Mouse (Mus musculus) kidney, adult 2 months (tissue): Measurements from ENCODE around the gene Ptpdc1. TPM values are rescaled to one million over a fixed set of nuclear protein-coding genes. Genes with fewer than 3 reads are reported as not detected.

Source experiments
- DNase-seq: peaks from one replicate; pipeline ENCODE4 v3.0.0; 2021
- H3K27ac ChIP-seq: fragments of 200-500 bp; 2 replicates; pipeline ENCODE4 v1.5.1; 2012; ENCODE audit warnings: low read depth, low read length, control low read depth, inconsistent platforms; ENCODE audit not compliant: insufficient read depth
- H3K27me3 ChIP-seq: fragments of 200-500 bp; replicated peaks from 2 replicates; pipeline ENCODE4 v1.6.1; 2012; ENCODE audit warnings: mild to moderate bottlenecking, moderate library complexity, low read length, inconsistent platforms; ENCODE audit not compliant: control insufficient read depth, insufficient read depth
- H3K36me3 ChIP-seq: fragments of 200-500 bp; 2 replicates; pipeline ENCODE4 v1.6.1; 2012; ENCODE audit warnings: mild to moderate bottlenecking, moderate library complexity, low read length, inconsistent platforms; ENCODE audit not compliant: control insufficient read depth, insufficient read depth
- H3K4me1 ChIP-seq: fragments of 200-500 bp; 2 replicates; pipeline ENCODE4 v1.6.1; 2011; ENCODE audit warnings: low read length; ENCODE audit not compliant: control insufficient read depth, insufficient read depth
- H3K4me3 ChIP-seq: fragments of 200-500 bp; 2 replicates; pipeline ENCODE4 v1.5.1; 2011; ENCODE audit warnings: mild to moderate bottlenecking, low read depth, low read length, control low read depth; ENCODE audit not compliant: insufficient read depth
- CTCF ChIP-seq: fragments of 200-500 bp; conservative IDR thresholded peaks from 2 replicates; pipeline ENCODE4 v1.5.1; 2011; ENCODE audit warnings: low read depth, mild to moderate bottlenecking, control low read depth, low read length, moderate library complexity, mixed read lengths; ENCODE audit not compliant: insufficient read depth, insufficient read length
- POLR2A ChIP-seq: fragments of 200-500 bp; IDR thresholded peaks from one replicate; pipeline ENCODE4 v1.6.1; 2011; ENCODE audit warnings: low read depth, low read length, control low read depth
- WGBS: fragments of 180-500 bp; shearing (Covaris S2); methylation state at CpG from one replicate; pipeline ENCODE4 v1.1.7; 2018; 5-methylcytosine and 5-hydroxymethylcytosine counted together
- polyA plus RNA-seq: library from polyadenylated mRNA; depleted of rRNA; stranded (reverse); fragments of >200 nt; gene quantifications from 2 replicates; pipeline ENCODE4 v1.2.3, GENCODE M21; 2012

Ptpdc1 gene
- polyA plus RNA-seq, 1 experiment: 8.5 TPM

DNA sequence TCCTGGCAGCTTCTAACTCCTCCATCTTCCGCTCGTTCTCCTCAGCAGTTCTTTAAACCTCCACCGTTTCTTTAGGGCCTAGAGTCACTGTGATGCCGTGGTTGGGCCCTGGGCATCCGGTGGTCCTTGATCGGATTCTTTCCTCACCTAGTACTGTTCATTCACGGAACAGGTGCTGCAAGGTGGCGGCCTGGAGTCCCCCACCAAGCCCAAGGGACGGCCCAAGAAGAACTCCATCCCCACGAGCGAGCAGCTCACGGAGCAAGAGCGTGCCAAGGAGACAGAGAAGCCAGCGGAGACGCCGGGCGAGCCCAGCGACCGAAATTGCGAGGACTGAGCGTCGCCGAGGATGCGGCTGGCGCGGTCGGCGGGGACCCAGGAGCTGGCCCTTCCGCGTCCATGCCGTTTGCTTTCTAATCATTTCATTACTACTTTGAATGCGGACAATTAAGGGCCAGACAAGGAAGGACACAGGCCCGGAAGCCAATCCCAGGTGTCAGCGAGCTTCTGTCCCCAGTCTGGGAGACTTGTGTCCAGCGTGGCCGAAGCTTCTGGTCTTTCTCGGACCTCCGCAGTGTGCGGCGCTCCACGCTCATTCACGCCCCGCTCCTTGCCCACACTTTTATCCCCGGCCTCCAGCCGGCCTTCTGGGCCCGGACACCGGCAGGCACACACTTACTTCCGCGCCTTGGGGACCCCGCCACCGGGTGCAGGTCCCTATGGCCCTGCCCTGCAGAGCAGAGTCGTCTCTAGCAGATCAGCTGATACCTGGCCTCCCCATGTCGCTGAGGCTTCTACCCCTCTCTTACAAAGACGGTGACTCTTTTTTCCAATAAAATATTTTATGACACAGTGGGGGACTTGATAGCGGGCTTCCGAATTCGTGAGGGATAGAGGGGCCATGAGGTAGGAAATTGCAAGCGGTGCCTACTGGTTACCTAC is 40.5 kb upstream of the Ptpdc1 start:
- Histone ChIP-seq H3K27me3 (peaks cover 24% of the 10 kb centered on the region), H3K4me3 (no peak overlapping the region), H3K36me3 (no peaks in the 10 kb centered on the region), H3K27ac (no peak overlapping the region), H3K4me1 (peaks cover 5% of the 10 kb centered on the region; the same call in 1 of the 2 replicates)
- no peak for DNase-seq
- no peak for TF ChIP-seq POLR2A
- no peak for TF ChIP-seq CTCF
- 4% methylated on average over 58 of the region's 58 CpGs for WGBS

DNA sequence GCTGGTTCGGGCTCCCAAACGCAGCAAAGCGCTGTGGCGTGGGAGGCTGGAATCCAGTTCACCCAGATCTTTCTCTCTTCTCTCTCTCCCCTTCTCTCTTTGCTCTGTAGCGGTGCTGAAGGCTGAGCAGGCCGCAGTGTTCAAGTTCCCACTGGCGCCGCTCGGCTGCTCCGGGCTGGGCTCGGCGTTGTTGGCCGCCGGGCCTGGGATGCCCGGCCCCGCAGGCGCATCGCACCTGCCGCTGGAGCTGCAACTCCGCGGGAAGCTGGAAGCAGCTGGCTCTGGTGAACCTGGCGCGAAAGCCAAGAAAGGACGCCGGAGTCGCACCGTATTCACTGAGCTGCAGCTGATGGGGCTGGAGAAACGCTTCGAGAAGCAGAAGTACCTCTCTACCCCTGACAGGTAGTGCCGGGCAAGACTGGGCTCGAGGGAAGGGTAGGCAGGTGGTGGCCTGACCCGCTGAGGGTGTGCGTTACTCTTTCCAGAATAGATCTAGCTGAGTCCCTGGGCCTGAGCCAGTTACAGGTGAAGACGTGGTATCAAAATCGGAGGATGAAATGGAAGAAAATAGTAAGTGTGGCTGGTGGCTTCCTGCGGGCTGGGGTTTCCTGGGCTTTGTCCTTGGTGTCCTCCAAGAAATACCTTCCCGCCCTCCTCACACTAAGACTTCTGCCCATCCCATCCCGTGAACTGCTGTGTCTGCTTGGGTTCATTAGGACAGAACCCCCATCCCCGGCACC is 39.6 kb upstream of the Ptpdc1 start:
- DNase-seq: no peak
- H3K36me3 ChIP-seq: no peaks in the 10 kb centered on the region
- H3K27ac ChIP-seq: no peak overlapping the region
- no peak overlapping the region for H3K4me3 ChIP-seq
- H3K27me3 ChIP-seq: peaks cover 24% of the 10 kb centered on the region
- H3K4me1 ChIP-seq: peaks cover 5% of the 10 kb centered on the region; the same call in 1 of the 2 replicates
- WGBS: 2% methylated on average over 39 of the region's 39 CpGs
- no peak for TF ChIP-seq POLR2A
- TF ChIP-seq CTCF: no peak

DNA sequence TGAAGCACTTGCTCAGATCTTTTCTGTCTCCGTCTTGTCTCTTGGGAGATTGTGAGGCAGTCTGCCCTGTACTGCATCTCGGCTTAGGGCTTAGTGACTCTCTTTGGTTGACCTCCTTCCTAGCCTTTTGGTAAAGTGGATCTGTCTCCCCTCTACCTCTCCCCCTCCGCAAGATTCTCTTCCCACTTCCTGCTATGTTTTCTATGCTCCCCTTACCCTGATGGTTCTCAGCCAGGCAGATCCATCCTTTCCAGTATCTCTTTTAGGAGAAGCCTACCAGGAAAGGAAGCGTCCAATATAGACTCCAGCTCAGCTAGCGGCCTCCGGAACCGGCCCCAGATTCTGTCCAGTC is 38.5 kb upstream of the Ptpdc1 start:
- H3K4me1 ChIP-seq: peaks cover 2% of the 10 kb centered on the region; the same call in 1 of the 2 replicates
- H3K27me3 ChIP-seq: peaks cover 22% of the 10 kb centered on the region
- H3K27ac ChIP-seq: no peak overlapping the region
- no peaks in the 10 kb centered on the region for H3K36me3 ChIP-seq
- no peak for TF ChIP-seq POLR2A
- no peak for TF ChIP-seq CTCF
- 41% methylated on average over 7 of the region's 7 CpGs for WGBS
- no peak for DNase-seq
- H3K4me3 ChIP-seq: no peak overlapping the region

DNA sequence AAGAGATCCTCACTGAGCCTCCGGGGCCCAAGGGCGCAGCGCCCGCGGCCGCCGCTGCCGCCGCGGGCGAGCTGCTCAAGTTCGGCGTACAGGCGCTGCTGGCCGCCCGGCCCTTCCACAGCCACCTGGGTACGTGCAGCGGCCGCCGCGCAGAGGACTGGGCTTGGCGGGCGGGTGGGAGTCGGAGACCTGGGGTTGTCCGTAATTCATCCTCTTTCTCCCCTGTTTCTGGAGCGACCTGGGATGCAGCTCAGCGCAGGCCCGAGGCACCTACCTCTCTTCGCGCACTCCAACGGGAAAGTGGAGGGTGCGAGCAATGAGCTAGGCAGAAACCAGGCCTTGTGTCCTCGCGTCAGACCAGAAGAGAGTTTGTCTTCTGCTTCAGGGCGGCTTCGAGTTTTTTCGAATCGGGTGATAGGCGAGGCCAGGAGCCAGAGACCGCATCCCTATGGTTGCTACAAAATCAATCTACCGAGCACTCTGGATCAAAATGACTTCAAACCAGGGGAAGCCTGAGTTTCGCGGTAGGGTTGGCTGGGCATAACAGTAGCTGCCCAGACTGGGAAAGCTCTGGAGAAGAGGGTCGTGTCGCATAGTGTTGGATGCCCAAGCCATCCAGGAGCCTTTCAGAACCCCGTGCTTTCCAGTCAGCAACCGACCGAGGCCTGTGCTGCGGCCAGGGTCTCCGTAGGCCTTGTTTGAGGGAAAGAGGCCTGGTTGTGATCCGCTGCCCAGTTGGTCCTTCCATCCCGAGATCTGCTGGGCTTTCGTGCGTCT is 37.9 kb upstream of the Ptpdc1 start:
- Histone ChIP-seq H3K27me3 (peaks cover 19% of the 10 kb centered on the region), H3K36me3 (no peaks in the 10 kb centered on the region), H3K4me3 (no peak overlapping the region), H3K27ac (no peak overlapping the region), H3K4me1 (no peaks in the 10 kb centered on the region)
- no peak for DNase-seq
- WGBS: 13% methylated on average over 54 of the region's 54 CpGs
- TF ChIP-seq POLR2A (no peak), CTCF (no peak)

DNA sequence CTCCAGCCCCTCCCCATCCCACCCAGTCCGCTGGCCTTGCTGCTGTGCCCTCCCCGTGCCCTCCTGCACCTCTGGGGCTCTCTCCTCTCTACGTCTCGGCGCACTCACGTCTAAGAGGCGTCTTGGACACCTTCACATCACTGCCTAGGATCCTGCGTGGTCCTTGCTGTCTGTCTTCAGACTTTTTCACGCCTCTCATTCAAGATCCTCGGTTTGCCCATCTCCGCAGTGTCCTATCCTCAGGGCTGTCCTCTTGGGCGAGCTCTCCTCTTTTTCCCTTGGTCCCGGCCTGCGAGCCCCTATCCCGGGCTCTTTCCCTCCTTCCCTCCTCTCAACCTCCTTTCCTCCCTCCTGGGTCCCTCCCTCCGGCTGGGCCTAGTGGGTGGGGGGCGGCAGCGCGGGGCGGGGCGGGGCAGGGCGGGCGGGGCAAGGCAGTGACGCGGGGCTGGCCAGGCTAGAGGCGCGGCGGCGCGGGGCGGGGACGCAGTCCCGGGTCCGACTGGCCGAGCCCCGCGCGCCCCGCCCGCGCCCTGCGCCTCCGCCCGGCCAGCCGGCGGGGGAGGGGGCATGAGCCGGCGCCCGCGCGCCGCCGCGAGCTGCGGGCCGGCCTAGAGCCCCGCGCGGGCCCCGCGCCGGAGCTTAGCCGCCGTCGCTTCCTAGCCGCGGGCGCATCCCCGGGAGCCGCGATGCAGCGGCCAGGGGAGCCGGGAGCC is 37.1 kb upstream of the Ptpdc1 start, which contains the start of gene Barx1:
TSS of gene Barx1 (plus strand) at position 568 of the 713 bp plus-strand sequence.
- WGBS: 1% methylated on average over 72 of the region's 73 CpGs
- no peak for DNase-seq

DNA sequence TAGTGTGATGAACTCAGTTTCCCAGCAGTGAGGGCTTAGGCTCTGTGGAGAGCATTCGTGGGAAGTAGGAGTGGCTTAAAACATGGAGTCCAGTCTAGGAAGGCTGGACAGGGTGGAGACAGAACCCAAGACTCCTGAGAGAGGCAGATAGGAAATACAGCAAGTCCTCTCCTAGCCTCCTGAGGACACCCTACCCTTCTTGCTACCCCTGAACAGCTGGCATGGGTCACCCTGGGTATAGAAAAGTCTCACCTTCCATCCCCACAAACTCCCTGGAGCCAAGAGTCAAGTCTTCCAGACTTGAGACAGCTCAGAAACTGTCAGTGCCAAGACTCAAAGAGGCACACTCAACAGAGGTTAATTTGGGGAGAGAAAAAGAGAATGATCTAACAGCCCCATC is 36.1 kb upstream of the Ptpdc1 start:
- no peak for DNase-seq
- TF ChIP-seq POLR2A (no peak), CTCF (no peak)
- Histone ChIP-seq H3K36me3 (no peaks in the 10 kb centered on the region), H3K27ac (no peak overlapping the region), H3K27me3 (peaks cover 19% of the 10 kb centered on the region), H3K4me1 (no peaks in the 10 kb centered on the region), H3K4me3 (no peak overlapping the region)
- 4% methylated on average over 1 of the region's 1 CpGs for WGBS

More for the DNA sequence above, 37.1 kb upstream of the Ptpdc1 start, which contains the start of gene Barx1:
- H3K27me3 ChIP-seq: peaks cover 19% of the 10 kb centered on the region
- no peaks in the 10 kb centered on the region for H3K4me1 ChIP-seq
- TF ChIP-seq POLR2A (no peak), CTCF (no peak)
- H3K27ac ChIP-seq: no peak within 1 kb of the TSS
- no peak within 1 kb of the TSS for H3K4me3 ChIP-seq
- H3K36me3 ChIP-seq: no peaks in the 10 kb centered on the region
